Mouse (Mus musculus) retina, postnatal 1 day (tissue): ENCODE results near the gene Gnb5.

ENCODE experiments used
- DNase-seq: peaks from one replicate; pipeline ENCODE4 v3.0.0-alpha.2; 2012

Gene Gnb5

GRCm38 (mm10) chr9:75306126-75306898 is at the start of gene Gnb5:
TSS of gene Gnb5 (plus strand) at chr9:75306288.
- no peak for DNase-seq

DNA sequence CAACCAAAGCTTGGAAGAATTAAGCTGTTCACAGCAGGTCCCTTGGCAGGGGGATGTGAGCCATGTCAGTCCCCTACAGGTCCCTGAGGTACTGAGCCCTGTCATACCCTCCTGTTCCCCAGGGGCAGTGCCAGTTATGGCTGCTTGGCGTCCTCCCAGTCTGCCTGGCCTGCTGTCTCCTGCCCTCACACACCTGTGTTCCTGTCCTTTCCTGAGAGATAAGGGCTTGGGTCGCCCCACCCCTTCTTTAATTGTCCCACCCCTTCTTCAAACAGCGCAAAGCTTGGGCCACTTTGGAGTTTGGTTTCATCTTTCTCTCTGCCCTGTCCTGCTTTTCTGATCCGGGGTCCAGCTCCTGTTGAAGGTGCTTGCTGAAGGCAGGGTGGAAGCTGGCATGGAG is 47.3 kb upstream of the Gnb5 start:
- no peak for DNase-seq

DNA sequence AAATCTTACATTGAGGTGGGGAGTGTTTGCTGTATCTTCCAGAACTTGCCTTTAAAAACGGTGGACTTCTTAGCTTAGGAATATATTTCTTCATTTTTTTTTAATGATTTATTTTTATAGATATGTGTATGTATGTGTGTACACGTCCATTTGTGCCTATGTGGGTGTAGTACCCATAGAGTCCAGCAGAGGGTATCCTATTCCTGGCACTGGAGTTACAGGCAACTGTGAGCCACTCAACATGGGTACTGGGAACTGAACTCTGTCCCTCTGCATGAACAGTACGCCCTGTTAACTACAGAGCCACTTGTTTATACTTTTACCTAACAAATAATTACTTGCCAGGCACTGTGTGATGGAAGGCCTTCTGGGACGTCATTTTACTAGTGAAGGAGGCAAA is 46.4 kb upstream of the Gnb5 start:
- peak; percentile 21 for DNase-seq

DNA sequence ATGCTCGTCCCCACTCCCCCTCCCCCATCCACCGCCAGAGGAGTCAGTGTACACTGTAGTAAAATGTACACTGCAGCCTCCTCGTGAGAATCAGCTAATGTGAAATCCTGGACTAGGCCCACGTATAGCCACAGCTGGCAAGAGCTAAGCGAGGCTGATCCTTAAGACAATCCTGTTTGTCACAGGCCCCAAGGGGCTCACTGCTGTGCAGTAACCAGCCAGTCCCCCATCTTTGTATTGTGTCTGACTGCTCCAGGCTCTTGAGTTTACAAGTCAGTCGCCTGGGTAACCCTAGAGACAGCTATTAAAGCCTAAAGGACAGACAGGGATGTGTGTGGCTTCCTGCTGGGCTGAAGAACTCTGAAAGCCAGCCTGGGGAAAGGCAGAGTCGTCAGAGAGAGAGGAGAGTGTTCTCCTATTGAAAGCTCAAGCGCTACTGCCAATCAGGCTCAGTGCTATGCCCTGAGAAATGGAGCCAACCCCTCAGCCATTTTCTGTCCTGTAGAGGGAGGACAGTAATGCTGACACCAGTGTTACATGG is 44.7 kb upstream of the Gnb5 start:
- peak; percentile 53 for DNase-seq

DNA sequence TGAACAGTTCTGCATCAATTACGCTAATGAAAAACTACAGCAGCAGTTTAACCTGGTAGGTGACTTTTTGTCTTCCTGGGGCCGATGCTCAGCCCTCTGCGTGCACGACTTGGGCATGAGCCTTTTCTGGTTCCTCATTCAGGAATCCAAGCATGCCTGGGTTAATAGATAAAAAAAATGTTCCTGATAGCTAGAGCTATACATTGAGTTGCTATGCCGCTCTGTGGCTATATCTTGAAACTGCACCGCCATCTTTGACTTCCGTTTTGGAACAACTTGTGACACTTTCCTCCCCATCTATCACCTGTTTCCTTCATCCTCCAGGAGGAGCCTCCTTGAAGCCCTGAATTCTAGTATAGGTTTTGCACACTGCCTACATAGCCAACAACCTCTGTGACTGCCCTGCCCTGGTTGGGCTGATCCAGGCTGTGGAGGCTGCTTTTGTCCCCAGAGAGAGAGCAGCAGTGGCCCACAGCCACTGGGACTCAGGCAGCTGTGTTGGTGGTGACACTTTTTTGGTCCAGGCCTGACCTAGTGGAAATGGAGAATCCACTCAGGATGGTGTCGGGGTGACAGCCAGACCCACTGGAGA is 43.8 kb upstream of the Gnb5 start:
- no peak for DNase-seq

DNA sequence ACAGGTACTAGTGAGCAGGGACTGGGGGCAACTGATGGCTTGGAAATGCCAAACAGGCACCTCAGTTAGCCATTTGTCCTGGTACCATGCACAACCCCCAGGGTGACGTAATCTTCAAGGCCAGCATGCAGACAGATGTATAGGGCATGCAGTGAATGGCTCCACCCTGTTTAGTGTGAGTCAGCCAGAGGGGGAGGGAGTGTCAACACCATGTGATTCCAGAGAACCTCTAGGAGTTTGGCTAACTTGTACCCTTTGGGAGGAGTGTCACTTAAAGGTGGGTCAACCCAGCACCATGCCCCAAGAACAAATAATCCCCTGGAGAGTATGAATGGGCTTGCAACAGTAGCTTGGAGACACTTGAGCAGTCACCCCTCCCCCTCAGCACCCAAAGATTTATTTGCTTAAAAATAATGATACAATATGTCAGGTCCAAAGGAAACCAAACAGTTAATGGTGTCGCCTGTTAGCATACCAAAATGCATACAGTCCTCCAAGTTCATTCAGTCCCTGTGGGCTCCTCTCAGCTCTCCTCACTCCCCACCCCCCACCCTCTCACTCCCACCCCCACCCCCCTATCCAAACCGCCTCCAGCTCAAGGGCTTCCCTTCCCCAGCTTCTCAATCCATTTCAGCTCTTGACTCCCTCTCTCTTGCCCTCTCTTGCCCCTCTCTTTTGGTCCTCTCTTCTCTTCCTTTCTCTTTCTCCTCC is 41.9 kb upstream of the Gnb5 start:
- DNase-seq = no peak

GRCm38 (mm10) chr9:75267147-75267546 is 38.9 kb upstream of the Gnb5 start:
- no peak for DNase-seq

DNA sequence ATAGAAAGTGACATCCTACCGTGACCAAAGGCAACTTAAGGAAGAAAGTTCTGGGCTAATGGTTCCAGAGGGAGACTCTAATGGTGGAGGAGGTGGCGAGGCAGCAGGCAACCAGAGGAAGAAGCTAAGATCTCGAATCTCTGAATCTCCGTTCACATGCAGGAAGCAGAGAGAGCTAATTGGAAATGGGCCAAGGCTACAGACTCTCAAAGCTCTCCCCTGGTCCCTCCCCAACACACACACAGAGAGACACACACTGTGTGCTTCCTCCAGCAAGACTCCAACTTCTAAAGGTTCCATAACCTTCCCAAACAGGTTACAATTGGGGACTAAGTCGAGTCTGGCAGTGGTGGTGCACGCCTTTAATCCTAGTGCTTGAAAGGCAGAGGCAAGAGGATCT is 35.7 kb upstream of the Gnb5 start:
- DNase-seq = no peak

DNA sequence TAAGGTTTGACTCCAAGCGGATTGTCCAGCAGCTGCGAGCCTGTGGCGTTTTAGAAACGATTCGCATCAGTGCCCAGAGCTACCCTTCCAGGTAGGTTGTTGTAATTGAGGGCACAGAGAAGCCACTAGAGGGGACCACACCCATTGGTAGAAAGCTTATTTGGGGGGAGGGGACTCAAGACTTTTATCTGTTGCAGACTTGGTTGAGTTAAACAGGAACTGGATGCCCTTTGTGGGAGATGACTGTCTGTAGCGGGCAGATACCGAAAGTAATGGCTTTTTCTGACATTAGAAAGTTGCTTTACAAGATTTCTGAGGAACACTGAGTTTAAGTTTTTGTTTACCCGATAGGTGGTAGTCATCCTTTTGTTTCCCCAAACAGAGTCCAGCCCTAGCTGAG is 34.5 kb upstream of the Gnb5 start:
- no peak for DNase-seq

DNA sequence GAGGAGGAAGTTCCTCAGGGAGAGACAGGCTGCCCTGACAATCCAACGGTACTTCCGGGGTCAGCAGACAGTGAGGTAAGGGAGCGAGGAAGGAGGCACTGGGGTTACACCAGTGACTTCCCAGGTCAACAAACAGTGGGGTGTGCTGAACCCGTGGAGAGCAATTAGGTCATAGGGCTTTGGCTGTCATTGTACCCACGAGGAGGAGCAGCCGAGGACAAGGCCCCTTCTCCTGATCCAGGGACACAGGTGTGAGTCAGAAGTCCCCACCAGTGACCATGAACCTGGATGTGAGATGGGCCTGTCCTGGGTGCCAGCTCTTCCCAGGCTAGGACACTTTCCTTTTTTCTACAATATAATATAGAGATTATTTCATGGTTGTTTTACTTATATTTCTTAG is 32.4 kb upstream of the Gnb5 start:
- DNase-seq = no peak

GRCm38 (mm10) chr9:75274486-75274885 is 31.6 kb upstream of the Gnb5 start:
- DNase-seq = no peak

- DNase-seq = no peak
Measured at GRCm38 (mm10) chr9:75275051-75275450, 31.0 kb upstream of the Gnb5 start.

GRCm38 (mm10) chr9:75280814-75281213 is 25.3 kb upstream of the Gnb5 start:
- DNase-seq = peak; percentile 32

GRCm38 (mm10) chr9:75282179-75282578 is 23.9 kb upstream of the Gnb5 start:
- no peak for DNase-seq

DNA sequence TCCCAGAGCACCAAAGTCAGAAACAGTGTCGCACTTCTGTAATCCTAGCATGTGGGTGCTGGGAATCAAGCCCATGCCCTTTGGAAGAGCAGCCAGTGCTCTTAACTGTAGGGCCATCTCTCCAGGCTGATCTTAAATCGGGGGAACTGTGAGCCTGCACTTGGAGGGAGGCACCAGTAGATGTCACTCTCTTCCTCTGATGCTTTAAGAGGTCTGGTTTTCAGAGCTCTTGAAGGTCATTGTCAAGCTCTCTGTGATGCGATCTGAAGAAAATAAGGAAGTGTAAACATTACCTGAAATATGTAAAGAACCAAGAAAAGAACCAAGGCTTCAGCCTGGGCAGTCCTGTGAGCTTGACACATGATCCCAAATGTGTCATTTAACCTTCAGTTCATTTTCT is 23.3 kb upstream of the Gnb5 start:
- DNase-seq = peak; percentile 79

DNA sequence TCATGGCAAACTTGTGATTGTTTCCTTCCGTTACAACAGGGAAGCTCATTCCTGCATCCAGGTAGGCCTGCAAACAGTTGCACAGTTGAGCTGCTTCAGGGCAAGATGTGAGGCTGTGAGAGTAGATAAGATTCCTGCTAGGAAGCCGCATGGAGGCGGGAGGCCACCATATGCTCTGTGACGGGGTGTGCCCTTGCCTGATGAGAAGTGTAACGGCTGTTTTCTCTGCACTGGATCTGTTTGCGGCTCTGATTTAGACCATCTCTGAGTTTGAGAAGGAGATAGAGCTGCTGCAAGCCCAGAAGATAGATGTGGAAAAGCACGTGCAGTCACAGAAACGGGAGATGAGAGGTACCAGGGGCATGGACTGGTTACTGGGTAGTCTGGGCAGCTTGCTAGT is 22.5 kb upstream of the Gnb5 start:
- DNase-seq = no peak

DNA sequence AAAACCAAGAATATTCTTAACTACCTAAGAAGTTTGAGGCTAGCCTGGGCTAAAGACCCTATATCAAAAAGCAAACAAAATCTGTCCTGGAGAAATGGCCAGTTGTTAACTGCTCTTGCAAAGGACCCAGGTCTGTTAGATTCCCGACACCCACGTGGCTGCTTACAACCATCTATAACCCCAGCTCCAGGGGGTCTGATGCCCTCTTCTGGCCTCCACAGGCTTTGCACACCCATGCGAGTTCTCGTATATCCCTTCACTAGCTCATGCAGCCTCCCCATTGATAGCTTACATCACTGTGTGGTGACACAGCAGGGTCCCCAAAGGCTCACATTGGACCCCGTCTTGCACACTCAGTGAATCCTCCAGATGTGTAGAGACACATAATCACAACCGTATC is 20.7 kb upstream of the Gnb5 start:
- no peak for DNase-seq

DNA sequence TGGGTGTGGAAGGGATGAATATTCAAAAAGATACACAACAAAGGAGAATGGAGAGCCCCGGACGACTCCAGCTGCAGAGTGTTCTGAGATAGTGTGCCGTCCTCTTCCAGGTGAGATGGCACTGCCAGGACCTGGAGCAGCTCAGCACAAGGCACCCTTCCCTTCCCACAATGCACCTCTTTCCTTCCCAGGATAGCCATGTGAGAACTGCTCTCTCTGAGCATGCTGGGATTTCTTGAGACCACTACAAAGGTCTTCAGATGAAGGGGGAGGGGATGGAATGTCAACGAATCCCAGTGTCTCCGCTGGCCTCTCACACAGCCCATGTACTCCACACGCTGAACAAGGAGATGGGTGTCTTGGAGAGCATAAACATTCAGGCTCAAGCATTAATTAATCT is 18.5 kb upstream of the Gnb5 start:
- DNase-seq = no peak

DNA sequence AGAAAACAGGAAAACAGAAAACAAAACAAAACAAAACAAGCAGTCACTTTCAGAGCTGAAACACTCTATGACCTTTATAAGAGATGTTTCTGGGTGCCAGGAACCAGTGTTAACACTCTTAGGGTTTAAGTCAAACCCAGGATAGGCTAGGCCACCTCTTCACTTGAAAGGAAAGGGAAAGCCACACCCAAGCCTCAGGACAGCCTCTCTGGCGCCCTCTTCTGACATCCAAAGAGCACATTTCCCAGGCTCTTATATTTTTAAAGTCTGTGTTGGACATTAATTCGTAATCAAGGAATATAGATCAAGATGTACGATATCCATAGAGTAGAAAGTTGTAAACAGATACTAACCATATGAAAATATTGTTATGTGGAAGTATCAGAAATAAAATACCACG is 16.5 kb upstream of the Gnb5 start:
- DNase-seq = no peak

DNA sequence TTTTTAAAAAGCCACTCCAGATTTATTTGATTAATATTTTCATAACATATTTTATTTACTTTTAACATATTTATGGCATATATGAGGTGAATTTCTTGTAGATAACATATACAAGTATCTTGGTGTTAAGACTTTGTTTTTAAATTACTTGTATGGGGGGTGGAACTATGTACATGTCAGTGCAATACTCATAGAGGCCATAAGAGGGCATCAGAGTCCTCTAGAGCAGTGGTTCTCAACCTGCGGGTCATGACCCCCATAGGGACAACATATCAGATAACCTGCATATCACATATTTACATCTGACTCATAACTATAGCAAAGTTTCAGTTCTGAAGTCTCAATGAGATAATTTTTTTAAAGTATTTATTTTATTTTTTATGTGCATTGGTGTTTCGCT is 6.7 kb upstream of the Gnb5 start:
- peak; percentile 38 for DNase-seq

GRCm38 (mm10) chr9:75303033-75303432 is 3.1 kb upstream of the Gnb5 start:
- DNase-seq = no peak

- peak; percentile 35 for DNase-seq
Measured at GRCm38 (mm10) chr9:75303701-75304261, 2.3 kb upstream of the Gnb5 start.

- DNase-seq = no peak
Measured at GRCm38 (mm10) chr9:75304286-75304685, 1.8 kb upstream of the Gnb5 start.

- no peak for DNase-seq
Measured at GRCm38 (mm10) chr9:75307015-75307414, 927 bp downstream of the Gnb5 start.
